Mouse (Mus musculus) kidney, postnatal 10 days (tissue): Measurements from ENCODE around the gene Atp4a.
"Not testable (repeated sequence)": the region's sequence is repeated elsewhere in the genome, so short reads cannot be mapped to it uniquely, and the experiment has no call there.

Experiments used
- DNase-seq: peaks from one replicate; pipeline ENCODE4 v3.0.0; 2021; ENCODE audit warnings: mixed read lengths

The Atp4a gene

GRCm38 (mm10) chr7:30730064-30730722, 18.2 kb downstream of the Atp4a start:
- not testable (repeated sequence) for DNase-seq

GRCm38 (mm10) chr7:30736211-30736610, 24.2 kb downstream of the Atp4a start:
- no peak for DNase-seq

- DNase-seq: not testable (repeated sequence)
Observed at GRCm38 (mm10) chr7:30742570-30742969, 30.6 kb downstream of the Atp4a start.

- DNase-seq: not testable (repeated sequence)
Observed at GRCm38 (mm10) chr7:30743617-30744016, 31.6 kb downstream of the Atp4a start, which contains the start of gene Gapdhs. Gene Gapdhs (minus strand): TSS chr7:30743681.

- DNase-seq: peak; percentile 65
Observed at GRCm38 (mm10) chr7:30744022-30744598, 32.1 kb downstream of the Atp4a start.

GRCm38 (mm10) chr7:30747525-30748204, 35.7 kb downstream of the Atp4a start:
- no peak for DNase-seq

- peak; percentile 12 for DNase-seq
Observed at GRCm38 (mm10) chr7:30749824-30750606, 38.0 kb downstream of the Atp4a start.

- no peak for DNase-seq
Observed at GRCm38 (mm10) chr7:30751086-30751669, 39.2 kb downstream of the Atp4a start, which contains the start of gene Sbsn. Gene Sbsn (plus strand): TSS chr7:30751471.

- DNase-seq: no peak
Observed at GRCm38 (mm10) chr7:30757001-30757400, 45.0 kb downstream of the Atp4a start.

GRCm38 (mm10) chr7:30758853-30759252, 46.8 kb downstream of the Atp4a start:
- DNase-seq: peak; percentile 66

- DNase-seq: no peak
Observed at GRCm38 (mm10) chr7:30761769-30762352, 49.9 kb downstream of the Atp4a start.

- DNase-seq: no peak
Observed at GRCm38 (mm10) chr7:30763456-30763855, 51.4 kb downstream of the Atp4a start, which contains the start of gene Dmkn. Gene Dmkn (plus strand): TSS chr7:30763756.

- no peak for DNase-seq
Observed at GRCm38 (mm10) chr7:30765173-30765572, 53.2 kb downstream of the Atp4a start.

GRCm38 (mm10) chr7:30766408-30766807, 54.4 kb downstream of the Atp4a start:
- no peak for DNase-seq

- DNase-seq: no peak
Observed at GRCm38 (mm10) chr7:30769236-30769635, 57.2 kb downstream of the Atp4a start.
